Mouse (Mus musculus) CD8-positive naive resting alpha-beta T cell, adult 2 months (primary cell): ENCODE measurements around the gene Ifrd2.

ENCODE experiments used
- DNase-seq, 2 experiments: peaks; one replicate each; pipeline ENCODE4 v3.0.0; 2022; ENCODE audit warnings: low read depth in 2 of 2, low spot score in 2 of 2

Gene Ifrd2

DNA sequence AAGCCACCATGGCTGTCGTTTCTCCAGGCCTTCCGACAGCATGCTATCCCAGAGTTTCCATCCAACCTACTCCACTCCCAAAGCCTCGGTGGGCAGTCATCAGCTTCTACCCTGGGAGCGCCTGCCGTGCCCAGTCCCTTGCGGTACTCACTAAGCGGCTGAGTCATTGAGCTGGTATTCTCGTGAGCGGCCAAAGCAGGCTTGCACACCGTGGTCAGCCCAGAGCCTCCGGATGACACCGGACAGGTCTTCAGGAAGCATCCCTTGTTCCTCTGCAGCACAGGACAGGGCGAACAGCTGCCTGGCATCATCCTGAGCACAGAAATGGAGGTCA lies 32.1 kb downstream of the Ifrd2 start:
- no peak for DNase-seq

DNA sequence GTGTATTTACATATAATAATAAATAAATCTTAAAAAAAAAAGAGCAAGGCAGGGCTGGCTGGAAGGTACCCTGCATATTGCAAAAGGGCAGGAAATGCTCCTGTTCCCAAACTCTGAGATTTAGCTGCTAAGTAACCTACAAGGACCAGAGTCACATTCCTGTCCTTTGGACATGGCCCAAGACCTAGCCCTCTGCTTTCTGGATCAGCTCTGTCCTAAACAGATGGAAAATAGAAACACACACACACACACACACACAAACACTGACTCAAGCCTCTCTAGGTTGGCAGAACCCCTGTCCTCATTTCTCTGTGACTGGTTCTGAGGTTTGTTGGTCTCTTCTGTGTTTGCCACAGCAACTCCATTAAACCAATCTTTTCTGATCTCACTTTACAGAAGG lies 33.5 kb downstream of the Ifrd2 start:
- no peak for DNase-seq

DNA sequence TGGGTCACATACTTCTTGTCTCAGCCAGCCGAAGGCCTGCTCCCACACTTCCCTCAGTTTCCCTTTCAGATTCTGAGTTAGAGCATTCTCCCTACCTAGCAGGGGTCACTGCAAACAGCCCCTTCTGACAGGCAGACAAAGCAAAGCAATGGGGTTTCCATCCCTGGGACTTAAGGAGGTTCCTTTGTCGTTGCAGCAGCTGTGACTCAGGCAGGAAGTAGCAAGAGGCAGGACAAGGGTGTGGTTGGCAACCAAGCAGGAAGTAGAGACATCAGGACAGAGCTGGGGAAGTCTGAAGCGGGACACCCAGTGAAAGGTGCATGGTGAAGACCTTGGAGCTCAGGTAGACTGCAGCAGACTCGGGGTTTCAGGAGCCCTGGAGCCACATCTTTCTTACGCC lies 37.1 kb downstream of the Ifrd2 start:
- peak; percentile 35 to 42 for DNase-seq

DNA sequence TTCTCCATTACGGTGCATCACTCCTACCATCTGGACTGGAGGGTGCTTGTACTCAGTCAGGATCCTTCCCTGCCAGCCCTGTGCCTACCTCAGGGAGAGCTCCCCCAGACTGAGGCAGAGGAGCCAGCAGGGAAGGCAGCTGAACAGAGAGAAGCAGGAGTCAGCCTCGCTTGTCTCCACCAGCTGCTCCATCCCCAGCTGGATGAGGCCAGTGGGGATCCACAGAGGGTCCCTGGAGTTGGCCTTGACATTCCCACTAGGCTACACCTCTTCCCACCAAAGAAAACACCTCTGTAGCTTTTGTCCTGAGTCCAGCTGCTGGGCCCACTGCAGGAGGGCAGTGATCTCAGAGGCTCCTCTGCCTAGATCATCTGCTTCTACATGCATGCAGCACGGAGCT lies 37.5 kb downstream of the Ifrd2 start:
- DNase-seq, result no peak

DNA sequence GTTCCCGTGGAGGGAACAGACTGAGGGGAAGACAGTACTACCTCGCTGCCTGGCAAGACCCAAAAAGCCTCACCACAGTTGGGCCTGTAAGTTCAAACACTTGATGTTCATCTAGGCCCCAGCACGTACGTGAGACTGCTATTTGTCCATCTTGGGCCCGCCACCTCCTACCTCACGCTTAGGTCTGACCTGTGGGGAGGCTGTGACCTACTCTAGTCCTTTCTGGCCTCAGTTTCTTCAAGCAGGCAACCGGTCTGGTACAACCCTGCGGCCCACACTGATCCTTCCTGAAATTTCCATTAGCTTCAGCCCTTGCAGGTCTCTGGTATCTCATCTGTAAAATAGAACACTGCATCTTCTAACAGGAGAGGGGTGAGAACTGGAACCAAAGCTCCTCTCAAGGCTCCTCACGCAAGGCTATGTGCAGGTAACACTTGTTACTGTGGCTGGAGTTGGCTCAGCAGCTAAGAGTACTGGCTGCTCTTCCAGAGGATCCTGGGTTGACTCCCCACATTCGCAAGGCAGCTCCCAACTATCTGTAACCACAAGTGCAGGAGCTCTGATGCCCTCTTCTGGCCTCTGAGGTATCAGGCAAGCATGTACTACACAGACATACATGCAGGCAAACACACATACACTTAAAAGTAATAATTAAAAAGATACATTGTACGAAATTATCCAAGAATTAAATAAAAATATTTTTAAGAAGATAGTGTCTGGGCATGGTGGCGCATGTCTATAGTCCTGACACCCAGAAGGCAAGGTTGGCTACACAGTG lies 38.1 kb downstream of the Ifrd2 start:
- no peak for DNase-seq

DNA sequence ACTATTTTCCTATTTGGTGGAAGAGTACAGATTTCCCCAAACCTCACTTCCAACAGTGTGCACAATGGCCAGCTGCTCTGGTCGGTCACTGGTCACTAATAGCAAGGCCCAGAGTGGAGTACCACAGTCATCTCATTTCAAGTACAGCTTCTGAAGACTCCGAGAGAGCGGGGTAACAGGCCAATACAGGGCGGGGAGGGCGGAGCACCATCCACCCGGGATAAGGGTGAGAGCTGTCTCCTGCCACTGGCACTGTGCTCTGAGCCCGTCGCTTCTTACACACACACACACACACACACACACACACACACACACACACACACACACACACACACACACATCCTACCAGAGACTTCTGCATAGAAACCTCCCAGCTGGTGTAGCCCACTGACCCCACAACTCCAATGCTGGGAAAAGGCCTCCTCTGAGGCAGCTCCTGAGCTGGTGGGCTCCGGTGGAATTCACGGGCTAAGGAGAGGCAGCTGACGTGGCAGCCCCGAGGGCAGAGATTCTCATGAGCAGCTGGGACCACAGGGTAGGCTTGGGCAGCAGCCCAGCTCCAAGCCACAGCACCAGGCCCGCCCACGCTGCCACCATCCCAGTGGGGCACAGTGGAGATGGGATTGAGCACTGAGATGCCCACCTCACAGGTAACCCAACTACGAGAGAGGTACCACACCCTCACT lies 38.9 kb downstream of the Ifrd2 start:
- no peak for DNase-seq

DNA sequence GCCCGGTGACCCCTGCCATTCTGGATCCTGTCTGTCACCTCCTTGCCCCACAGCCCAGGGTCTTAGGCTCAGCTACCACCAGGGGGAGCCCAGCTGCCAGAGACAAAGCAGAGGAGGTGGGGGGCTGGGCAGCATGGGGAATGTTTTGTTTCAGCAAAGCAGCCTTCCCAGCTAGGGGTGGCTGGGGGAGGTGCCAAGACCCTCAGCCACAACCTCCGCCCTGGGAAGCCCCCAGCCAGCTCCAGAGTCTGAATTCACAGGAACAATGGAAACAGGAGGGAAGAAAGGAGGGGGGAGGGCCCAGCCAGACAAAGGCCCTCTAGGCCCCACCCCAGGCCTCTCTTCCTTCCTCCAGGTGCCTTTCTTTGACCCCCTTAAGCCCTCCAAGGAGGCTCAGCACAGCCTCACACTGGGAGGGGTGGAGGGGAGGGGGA lies 39.4 kb downstream of the Ifrd2 start:
- DNase-seq, result peak; percentile 79 to 88

DNA sequence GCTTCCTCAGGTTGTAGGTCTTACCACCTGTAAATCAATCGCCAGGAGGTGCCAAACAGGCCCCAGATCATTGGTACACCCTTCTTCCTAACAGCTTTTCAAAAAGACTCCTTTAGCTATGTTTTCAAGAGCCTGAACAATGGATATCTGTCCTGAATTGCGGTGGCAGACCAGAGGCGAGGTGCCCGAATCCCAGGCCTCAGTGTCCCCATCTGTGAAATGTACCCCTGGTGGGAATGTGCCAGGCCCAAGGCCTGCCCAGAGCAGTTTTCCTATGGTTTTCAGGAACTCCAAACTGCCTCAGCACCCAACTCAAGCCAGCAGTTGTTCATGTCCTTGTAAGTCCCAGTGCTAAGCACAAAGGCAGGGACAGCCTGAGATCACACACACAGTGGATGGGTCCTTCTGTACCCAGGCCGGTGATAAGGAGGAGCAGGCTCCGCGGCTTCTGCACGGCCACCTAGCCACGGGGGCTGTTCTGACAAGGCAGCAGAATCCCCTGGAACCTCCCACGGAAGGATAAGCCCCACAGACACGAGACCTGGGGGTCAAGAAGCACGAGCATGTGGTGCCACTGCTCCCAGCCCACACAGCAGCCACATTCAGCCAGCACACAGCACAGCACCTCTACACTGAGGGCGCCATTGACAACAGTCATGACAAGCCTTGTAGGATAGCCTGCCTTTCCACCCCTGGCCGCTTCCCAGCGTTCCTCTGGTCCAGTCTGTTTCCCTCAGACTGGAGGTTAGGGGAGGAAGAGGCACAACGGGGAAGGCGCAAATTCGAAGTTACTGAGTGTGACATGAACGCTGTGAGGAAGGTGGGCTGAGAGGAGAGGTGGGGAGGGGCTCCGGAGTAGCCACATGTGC lies 40.2 kb downstream of the Ifrd2 start:
- no peak for DNase-seq

DNA sequence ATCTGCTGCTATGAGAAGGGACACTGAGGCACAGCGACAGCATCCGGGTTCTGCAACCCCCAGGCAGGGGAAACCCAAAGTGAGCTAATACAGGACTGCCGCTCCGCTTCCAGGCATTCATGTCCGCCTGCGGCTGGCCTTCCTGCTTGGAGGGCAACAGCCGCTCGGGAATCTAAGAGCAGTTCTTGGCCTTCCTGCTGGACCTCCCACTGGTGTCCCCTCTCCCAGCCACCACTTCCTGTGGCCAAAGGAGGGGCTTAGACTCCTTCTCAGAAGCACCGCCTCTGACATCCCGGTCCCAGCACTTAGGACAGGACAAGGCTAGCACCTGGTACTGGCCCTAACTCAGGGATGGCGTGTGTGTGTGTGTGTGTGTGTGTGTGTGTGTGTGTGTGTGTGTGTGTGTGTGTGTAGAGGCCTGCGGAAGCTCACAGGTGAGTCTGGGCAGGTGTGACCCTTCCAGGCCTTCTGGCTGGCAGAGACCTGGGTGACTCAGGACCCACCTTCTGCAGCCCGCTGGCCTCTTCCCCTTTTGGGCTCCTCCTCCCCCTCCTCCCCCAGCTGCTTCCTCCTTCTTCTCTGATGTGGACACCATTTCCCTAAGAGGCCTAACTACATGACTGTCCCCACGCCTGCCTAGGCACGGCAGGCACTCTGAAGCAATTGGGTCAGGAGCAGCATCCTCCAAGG lies 41.4 kb downstream of the Ifrd2 start:
- DNase-seq, result no peak

DNA sequence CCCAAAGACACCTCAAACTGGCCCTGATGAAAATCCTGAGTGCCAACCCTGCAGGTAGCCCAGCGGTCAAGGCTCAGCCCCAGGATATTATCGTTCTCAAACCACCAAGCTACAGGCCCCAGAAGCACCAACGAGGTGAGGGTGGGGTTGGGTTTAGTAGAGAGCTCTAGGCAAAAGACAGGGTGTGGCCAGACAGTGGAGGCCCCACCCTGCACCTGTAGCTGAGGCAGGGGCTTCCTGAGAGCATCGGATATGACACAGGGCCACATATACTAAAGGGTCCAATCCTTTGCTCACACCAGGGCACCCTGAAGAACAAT lies 41.9 kb downstream of the Ifrd2 start:
- no peak for DNase-seq

DNA sequence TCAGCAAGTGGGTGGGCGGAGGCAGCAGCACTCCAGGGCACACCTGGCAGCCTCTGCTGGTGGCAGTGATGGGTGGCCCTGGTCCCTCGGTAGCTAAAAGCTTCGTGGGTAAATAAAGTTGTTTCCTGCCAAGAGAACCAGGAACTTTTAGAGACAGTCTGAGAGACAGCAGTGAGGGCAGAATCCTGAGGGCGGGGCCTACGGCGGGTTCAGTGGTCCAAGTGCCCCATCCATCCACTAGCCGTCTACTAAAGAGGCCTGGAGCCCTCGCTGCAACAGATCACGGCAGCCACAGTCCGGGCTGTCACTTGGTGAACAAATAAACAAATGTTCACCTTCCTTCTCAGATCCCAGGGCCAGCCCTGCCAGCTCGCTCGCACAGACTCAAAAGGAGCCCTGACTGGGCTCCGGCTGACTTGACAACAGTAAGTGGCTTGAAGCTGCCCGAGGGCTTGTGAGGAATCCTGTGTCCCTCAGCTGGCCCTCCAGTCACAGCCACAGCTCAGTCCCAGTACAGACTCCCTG lies 42.5 kb downstream of the Ifrd2 start:
- peak in 1 of 2 experiments; percentile 33 for DNase-seq

DNA sequence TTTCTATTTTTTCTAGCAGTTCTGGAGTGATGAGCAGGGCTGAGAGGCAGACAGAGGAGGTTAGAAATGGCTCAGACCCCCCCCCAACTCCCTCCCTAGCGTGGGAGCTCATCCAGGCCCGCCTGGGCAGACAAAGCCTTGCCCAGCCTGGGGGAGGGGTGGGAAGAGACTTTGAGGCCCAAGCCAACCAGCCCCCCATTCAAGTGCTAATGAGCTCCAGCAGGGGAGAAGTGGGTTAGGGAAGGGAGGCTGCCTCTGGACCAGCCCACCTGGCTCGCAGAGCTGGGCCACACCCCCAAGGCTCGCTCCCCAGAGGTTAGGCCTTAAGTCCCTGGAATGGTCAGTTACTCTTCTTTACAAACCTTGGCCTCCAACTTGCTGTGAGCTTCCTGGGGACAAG lies 43.1 kb downstream of the Ifrd2 start:
- DNase-seq, result no peak

DNA sequence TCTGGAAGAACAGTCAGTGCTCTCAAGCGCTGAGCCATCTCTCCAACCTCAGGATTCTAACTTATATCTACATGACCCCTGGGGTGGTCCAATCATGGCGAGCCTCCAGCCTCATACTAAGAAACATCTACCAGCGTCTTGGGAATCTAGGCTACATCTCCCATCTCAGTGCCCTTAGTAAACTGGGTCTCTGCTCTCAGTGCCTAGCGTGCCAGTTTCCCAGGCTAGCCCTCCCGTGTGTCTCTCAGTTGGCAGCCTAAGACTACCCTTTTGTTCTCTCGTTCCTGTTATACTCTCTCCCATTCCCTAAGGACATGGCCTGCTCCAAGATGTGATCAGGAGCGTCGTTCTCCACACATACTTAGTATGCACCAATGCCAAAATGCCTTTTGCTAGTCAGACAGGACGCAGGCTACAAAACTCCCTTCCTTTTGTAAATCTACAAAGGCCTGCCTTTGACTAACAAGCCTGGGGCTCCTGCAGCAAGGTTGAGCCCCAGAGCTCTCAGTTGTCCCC lies 43.9 kb downstream of the Ifrd2 start:
- no peak for DNase-seq

DNA sequence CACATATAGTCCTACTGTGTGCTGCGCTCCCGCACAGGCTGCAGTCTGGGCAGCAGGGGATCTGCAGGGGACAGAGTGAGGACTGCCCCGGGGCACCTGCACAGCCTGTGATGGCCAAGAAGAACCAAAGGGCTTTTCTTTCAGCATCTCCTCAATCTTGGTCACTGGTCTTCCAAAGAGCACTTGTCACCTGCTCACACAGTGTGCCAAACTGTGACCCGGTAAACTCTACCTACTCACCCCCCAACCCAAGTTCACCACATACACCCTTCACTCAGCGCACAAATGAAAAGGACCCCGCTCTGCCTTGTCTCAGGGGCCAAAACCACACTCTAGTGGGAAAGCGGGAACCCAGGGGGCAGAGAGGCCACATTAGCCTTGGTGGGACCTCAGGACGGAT lies 44.4 kb downstream of the Ifrd2 start:
- DNase-seq, result no peak

DNA sequence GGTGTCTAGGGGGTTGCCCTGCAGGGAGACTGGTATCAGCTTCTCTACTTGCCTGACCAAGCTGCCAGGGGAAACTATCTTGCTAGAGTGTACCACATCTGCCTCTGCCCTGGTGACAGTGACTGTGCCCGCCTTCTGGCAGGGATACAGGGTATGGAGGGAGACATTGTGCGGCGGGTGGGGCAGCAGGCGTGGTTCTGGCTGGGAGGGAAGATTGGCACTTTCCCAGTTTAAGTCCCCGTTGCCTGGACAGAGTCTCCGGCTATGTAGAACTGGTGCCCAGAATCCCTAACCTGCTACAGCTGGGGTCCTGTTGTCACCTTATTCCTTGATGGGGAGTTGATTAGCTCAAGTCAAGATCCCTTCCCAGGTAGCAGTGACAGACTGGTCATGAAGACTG lies 45.0 kb downstream of the Ifrd2 start:
- no peak for DNase-seq

DNA sequence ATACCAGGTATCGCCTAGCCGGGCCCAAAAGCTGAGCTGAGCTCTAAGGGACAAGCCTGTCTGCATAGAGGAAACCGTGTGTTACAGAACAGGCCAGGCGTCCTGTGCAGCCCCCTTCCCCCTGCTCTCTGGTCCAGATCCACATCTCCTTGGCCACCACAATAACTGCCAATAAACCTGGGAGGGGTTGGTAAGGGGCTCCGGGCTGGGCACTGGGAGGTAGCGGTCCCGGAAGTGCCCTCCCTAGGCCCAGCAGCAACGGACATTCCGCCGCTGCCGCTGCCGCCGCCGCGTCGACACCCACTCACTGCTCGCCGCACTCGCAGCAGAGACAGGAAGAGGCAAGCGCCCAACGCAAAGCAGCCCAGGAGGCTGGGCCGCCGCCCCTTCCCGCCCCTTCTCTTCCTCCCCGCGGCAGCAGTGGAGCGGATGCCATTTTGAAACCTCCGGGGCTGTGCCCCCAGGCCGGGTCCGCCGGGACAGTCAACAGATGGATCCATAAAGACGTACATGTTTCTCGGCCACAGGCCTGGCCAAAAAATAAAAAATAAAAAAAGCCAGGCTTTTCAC lies 45.7 kb downstream of the Ifrd2 start:
- peak; percentile 75 to 83 for DNase-seq

DNA sequence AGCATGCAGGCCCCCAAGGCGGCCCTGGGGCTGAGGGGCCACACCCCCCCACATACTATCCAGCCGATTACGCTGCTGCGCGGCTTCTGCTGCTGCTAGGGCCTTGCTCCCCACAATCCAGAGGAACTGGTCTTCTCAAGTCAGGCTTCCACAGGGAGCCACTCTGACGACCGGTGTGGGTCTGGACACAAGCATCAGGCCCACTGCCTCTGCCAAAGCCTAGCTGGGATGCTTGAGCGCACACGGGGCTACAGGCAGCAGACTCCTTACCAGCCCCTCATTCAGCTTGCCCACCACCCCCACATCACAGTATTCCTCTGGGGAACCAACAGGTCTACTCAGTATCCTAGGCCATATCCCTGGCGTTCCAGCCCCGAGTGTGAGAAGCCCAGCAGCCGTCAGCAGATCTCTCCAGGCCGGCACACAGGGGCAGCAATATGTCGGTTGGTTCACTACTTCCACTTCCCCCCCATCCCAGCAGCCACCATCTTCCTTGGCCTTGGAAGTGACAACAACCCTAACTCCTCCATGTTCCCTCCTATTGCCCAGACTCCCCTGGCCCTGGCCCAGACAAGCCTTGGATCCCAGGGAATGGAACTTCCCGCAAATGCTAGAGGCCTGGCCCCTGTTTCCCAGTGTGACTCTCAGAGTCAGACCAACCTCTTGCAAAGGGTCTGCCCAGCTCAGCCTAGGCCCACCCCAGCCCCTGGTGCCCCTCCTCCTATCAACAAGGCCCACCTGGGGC lies 46.4 kb downstream of the Ifrd2 start:
- no peak for DNase-seq

DNA sequence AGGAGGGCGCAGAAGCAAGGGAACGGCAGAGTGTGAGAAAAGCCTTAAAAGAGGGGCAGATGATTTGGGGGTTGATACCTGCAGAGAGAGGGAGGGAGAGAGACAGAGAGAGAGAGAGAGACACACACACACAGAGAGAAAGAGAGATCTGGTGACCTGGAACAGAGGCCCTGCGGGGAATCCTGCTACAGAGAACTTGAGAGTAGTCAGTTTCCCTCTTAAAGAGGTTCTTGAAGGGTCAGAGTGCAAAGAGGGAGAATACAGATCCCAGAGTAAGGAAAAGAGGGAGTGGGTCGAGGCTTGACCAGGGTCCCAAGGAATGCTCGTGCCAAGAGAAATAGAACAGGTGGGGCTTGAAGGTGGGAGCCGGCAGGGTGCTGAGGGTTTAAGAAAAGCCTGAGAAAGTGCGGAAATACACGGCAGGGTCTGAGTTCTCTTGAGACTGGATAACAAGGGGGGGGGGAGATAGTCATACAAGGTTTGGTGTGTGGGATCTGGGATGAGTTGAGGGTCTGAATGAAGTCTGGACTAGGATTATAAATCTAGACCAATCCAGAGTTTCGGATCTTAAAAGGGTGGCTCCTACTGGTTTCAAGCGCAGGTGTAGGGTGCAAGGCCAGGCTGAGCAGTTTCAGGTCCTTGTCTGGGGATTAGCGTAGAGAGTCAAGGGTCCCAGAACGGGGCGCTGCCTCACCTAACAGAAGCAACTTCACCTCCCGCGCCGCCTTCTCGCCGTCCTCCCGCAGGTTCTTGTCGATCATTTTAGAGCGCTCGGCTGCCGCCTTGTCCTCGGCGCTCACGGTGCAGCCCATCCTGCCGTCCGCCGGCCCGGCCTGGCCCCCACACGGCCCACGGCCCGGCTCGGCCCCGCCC lies 47.2 kb downstream of the Ifrd2 start:
- no peak for DNase-seq
